Mouse (Mus musculus): ENCODE results near the gene Agtrap.
A peak's percentile ranks its signal among the peaks of the same experiment; 100 is the strongest.

The Agtrap gene

GRCm38 (mm10) chr4:148104146-148104545 lies 16.3 kb upstream of the Agtrap start:
- no peak for DNase-seq (ENCODE audit: low read depth, low spot score)

- DNase-seq (ENCODE audit: low read depth, low spot score), result no peak
Measured at GRCm38 (mm10) chr4:148101801-148102527, 14.1 kb upstream of the Agtrap start.

- no peak for DNase-seq (ENCODE audit: low read depth, low spot score)
Measured at GRCm38 (mm10) chr4:148098666-148099065, 10.8 kb upstream of the Agtrap start.

DNA sequence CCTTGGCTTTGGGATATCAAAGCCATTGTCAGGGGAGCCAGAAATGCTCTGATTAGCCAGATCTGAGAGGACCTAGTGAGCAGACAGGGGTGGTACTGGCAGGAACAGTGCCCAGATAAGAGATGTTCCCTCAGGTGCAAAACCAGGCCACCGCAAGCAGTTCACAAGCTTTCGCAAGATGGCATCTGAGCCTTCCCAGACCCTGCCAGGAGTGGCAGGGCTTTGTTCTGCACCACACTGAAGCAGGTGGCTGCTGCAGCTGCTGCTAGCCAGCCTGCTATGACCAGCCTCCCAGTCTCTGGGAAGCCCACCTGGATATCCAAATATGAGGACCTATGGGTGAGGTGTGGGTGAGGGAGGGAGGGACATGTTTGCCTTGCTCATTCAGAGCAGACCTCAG lies 10.1 kb upstream of the Agtrap start:
- no peak for DNase-seq (ENCODE audit: low read depth, low spot score)

DNA sequence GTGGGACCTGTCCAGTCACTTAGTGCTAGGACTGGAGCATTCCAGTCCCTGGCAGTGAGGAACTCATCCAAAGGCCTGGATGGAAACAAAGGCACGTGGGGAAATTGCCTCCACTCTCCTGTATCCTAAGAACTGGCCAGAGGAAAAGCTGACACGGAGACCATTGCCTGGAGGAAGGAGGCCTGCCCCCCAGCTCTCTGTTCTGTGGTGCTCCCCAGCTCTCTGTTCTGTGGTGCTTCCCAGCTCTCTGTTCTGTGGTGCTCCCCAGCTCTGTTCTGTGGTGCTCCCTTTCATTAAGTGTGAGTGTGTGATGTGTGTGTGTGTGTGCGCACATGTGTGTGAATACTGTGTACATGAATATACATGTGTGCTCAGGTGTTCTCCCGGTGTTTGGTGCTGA lies 7.2 kb upstream of the Agtrap start:
- no peak for DNase-seq (ENCODE audit: low read depth, low spot score)

DNA sequence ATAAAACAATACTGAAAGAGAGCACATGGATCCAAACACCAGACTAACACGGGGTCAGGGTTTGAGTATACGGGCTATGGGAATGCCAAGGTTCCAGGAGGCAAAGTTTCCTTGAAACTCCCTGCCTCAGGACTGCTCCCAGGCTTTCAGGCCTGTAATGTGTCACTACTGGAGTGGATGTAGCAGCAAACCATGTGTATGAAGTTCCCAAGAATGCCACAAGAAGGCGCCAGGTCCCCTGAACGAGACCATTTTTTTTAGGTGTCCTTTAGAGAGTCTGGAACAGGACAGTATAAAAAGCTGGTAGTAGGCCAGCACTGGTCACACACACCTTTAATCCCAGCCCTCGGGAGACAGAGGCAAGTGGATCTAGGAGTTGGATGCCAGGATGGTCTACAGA lies 6.3 kb upstream of the Agtrap start:
- no peak for DNase-seq (ENCODE audit: low read depth, low spot score)

DNA sequence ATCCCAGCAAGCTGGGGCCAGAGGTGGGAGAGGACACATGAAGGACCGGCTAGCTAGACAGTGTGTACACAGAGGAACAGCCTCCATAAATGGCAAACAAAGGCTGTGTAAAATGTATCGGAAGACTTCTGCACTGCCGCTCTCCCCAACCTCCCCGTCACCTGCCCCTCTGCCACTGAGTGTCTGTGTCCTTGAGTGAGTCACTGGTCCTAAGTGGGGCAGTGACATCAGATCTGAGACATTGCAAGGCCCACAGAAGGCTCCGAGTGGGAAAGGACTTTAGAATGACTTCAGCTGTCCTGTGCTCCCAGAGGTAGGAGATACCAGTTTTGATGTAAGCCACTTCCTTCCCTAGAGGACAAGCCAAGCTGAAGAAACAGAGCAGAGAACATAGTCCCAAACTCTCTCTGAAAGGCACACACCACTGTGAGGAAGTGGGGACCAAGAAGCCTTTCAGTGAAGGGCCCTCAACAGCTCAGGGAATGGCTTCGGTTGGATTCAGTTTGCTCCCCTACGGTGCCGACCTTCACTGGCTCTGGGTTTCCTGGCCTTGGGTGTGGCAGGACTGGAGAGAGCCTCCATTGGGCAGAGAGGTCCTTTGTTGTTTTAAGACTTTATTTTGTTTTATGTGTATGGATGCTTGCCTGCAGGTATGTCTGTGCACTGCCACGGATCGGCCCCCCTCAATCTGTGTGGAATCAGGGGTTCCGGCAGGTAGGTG lies 4.9 kb upstream of the Agtrap start:
- no peak for DNase-seq (ENCODE audit: low read depth, low spot score)

DNA sequence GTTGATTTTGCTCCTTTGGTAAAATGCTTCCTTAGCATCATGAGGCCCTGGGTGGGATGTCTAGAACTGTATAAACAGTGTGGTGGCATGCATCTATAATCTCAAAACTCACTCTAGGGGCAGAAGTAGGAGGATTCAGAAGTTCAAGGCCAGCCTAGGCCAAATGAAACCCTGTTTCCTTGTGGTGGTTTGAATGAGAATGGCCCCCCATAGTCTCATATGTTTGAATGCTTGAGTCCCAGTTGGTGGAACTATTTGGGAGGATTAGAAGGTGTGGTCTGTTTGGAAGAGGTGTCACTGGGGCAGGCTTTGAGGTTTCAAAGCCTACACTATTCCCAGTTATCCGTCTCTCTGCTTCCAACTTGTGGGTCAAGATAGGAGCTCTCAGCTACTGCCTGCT lies 3.4 kb upstream of the Agtrap start:
- DNase-seq (ENCODE audit: low read depth, low spot score), result no peak

- DNase-seq (ENCODE audit: low read depth, low spot score), result no peak
Measured at GRCm38 (mm10) chr4:148089166-148089565, 1.3 kb upstream of the Agtrap start.

DNA sequence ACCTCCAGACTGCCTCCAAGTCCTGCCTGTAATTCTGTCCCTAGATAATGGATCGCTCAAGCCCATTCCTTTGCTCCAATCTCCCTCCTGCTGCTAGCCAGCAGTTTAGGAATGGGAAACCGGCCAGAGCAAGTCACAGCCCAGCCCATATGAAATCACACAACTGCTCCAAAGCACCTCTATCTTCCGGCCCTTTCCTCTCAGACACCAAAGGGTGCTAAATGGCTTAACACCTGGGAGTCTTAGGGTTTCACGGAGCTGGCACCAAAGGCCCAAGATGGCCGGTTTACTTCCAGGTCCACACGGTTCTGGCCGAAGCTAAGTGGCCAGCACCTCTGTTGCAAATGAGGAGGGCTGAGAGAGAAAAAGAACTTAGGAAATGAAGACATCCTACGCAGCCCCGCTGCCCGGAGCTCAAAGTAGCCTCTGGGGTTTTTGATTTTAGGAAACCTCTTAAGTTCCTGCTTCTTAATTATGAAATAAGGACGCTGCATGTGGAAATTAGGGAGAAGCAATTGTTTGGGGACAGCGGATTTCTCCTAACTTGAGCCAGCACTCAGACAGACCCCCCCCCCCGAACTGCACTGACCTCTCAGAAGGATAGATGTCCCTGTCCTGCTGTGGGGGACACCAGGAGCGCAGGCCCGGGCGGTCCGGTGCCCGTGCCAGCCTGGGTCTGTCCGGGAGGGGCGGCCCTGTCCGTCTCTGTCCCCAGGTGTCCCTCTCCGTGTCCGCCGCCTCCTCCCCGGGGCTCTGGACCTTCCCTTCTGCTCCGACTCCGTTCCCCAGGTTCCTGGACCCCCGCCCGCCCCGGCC lies 532 bp downstream of the Agtrap start:
- DNase-seq (ENCODE audit: low read depth, low spot score), result no peak

- DNase-seq (ENCODE audit: low read depth, low spot score), result no peak
Measured at GRCm38 (mm10) chr4:148085907-148086305, 1.9 kb downstream of the Agtrap start.

GRCm38 (mm10) chr4:148085131-148085906 lies 2.5 kb downstream of the Agtrap start:
- no peak for DNase-seq (ENCODE audit: low read depth, low spot score)

DNA sequence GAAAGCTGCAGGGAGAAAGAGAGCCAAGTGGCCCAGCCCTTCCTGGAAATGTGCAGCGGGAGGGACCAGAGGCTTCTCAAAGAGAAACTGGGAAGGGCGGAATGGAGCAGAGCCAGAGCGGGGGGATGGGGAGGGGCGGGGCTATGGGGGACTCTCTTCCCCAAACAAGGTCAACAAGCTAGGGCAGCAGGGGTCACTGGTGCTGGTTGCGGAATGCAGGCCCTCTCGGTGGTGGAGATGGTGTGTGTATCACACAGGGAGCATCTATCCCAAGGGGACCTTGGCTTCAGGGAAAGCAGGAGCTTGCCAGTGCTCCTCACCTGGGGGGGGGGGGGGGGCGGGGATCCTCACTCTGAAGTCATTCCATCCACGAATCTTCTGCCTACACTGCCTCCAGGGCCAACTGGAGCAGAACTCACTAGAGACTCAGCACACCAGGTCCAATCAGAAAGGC lies 3.5 kb downstream of the Agtrap start:
- DNase-seq (ENCODE audit: low read depth, low spot score), result no peak

DNA sequence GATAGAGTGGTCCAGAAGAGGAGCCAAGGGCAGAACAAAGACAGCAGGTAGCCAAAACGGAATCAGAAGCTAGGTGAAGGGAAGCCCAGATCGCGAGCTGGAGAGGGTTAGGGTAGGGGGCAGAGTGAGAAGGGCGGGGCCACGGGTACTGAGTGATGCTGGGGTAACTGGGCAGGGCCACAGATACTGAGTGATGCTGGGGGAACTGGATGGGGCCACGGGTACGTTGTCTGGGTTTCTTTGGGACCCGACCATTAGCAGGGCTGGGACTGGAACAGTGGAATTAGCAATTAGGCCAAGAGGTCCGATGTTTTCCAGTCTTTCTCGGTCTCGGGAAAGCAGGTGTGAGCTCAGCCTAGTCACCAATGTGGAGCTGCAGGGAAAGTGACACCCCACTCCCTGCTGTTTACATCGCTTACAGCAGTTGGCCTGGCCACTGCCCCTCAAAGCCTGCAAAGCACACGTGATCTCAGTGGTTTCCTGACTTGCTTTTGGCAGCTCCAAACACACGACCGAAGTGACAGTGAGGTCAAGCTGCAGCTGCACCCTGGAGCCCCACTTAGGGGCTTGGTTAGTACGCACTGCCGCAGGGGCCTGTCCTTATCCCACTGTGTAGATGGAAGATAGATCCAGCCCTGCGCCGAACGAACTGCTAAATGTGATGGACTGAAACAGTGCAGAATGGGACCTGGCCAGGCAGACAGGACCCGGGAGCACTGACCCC lies 4.5 kb downstream of the Agtrap start:
- no peak for DNase-seq (ENCODE audit: low read depth, low spot score)

DNA sequence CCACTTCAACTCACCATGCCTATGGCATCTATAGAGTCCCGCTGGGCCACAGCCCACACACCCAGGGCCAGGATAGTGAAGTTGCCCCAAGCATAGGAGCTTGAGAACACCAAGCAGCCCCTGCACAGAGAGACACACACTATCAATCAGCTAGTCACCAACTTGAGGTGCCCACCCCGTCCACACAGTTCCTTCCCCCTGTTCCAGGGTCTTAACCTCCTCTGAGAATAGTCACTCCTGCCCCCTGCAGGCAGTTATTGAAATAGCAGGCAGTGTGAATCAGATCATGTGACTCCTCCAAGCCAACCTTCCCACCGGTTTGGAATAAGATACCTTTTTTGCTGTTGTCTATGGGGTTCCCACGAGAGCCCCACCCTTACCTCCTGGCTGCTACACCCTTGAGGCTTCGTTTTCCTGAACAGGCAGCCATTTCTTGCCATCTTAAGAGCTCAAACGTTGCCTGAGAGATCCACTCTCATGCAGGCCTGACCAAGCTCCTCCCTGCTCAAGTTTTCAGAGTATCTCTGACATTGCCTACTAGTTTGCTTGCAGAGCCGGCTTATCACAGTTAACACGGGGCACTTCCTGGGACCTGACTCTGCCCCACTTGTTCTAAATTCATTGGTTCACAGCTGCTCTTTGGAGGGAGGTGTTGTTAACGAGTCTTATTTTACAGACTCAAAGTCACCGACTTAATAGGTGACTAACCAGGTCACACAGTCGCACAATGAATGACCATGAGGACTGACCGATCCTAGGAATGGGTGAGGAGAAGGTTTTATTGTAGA lies 5.4 kb downstream of the Agtrap start:
- peak; percentile 67 for DNase-seq (ENCODE audit: low read depth, low spot score)

GRCm38 (mm10) chr4:148081201-148081600 lies 6.6 kb downstream of the Agtrap start:
- DNase-seq (ENCODE audit: low read depth, low spot score), result no peak

DNA sequence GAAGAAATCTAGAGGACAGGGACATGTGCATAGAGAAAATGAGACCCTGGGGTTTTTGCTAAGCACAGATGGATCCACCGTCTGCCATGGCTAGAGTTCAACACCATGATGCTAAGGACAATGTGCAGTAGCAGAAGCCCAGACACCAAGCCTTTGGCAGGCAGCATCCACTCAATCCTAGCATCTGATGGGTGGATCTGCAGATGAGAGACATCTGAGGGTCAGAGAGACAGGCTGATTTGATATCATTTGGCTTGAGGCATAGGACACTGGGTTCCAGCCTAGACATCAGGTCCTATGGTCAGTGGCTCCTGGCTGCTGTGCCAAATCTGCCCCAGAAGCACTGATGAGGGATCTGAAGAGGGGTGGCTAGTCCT lies 7.2 kb downstream of the Agtrap start:
- DNase-seq (ENCODE audit: low read depth, low spot score), result no peak

- DNase-seq (ENCODE audit: low read depth, low spot score), result no peak
Measured at GRCm38 (mm10) chr4:148079944-148080596, 7.8 kb downstream of the Agtrap start.

GRCm38 (mm10) chr4:148079212-148079611 lies 8.6 kb downstream of the Agtrap start:
- no peak for DNase-seq (ENCODE audit: low read depth, low spot score)

DNA sequence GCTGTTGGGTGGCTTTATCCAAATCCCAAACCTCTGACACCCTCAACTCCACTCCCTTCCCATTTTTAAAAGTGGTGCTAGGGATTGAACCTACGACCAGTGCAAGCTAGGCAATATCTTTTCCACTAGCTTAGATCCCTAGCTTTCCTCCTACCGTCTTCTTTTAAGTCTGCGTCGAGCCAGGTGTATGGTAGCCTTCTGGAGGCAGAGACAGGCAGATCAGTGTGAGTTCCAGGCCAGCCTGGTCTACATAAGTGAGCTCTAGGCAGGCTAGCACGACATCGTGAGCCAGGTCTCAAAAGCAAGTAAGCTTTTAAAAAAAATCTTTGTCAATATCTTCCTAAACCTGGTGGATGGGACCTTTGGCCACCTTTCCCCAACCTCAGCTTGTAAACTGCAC lies 11.9 kb downstream of the Agtrap start:
- no peak for DNase-seq (ENCODE audit: low read depth, low spot score)

All from A20 (cell line).